Mouse (Mus musculus) liver, postnatal 0 days (tissue): ENCODE results near the gene Gpr37. TPM values are rescaled to one million over a fixed set of nuclear protein-coding genes. Genes with fewer than 3 reads are reported as not detected.

Experiments used
- ATAC-seq: fragments of 200-750 bp; cut with Nextera tagmentation; 2 replicates; pipeline ENCODE4 v1.8.0; 2017; ENCODE audit warnings: mild to moderate bottlenecking, moderate library complexity
- DNase-seq: peaks from one replicate; pipeline ENCODE4 v3.0.0-alpha.2; 2016
- H3K27ac ChIP-seq: fragments of 300-500 bp; sonication (generic); 2 replicates; pipeline ENCODE4 v1.5.1; 2014; ENCODE audit warnings: antibody characterized with exemption, moderate library complexity, mild to moderate bottlenecking, low read depth
- H3K27me3 ChIP-seq: fragments of 300-500 bp; sonication (generic); 2 replicates; pipeline ENCODE4 v1.6.1; 2014; ENCODE audit warnings: low read length, control low read depth, mixed read lengths; ENCODE audit not compliant: insufficient read depth
- H3K36me3 ChIP-seq: fragments of 300-500 bp; sonication (generic); replicated peaks from 2 replicates; pipeline ENCODE4 v1.6.1; 2014; ENCODE audit warnings: mild to moderate bottlenecking, control low read depth, low read length, moderate library complexity, mixed read lengths; ENCODE audit not compliant: insufficient read depth
- H3K4me1 ChIP-seq: fragments of 300-500 bp; sonication (generic); 2 replicates; pipeline ENCODE4 v1.6.1; 2014; ENCODE audit warnings: antibody characterized with exemption, mild to moderate bottlenecking, control low read depth; ENCODE audit not compliant: insufficient read depth
- H3K4me2 ChIP-seq: fragments of 300-500 bp; sonication (generic); 2 replicates; pipeline ENCODE4 v1.6.1; 2014; ENCODE audit warnings: low read depth, mild to moderate bottlenecking, low read length, moderate library complexity, mixed read lengths
- H3K4me3 ChIP-seq: fragments of 300-500 bp; sonication (generic); 2 replicates; pipeline ENCODE4 v1.5.1; 2014; ENCODE audit warnings: low read depth, low read length
- H3K9ac ChIP-seq: fragments of 300-500 bp; sonication (generic); replicated peaks from 2 replicates; pipeline ENCODE4 v1.6.1; 2014; ENCODE audit warnings: mild to moderate bottlenecking, moderate library complexity
- H3K9me3 ChIP-seq: fragments of 300-500 bp; sonication (generic); 2 replicates; pipeline ENCODE4 v1.6.1; 2016; ENCODE audit warnings: mild to moderate bottlenecking, control low read depth, low read length, mixed read lengths
- CTCF ChIP-seq: sonication (generic); IDR thresholded peaks from 2 replicates; pipeline ENCODE4 v1.5.1; 2016; ENCODE audit warnings: antibody characterized with exemption, low read depth
- EP300 ChIP-seq: IDR thresholded peaks from 2 replicates; pipeline ENCODE4 v1.6.1; 2016; ENCODE audit warnings: antibody characterized with exemption, low read depth, mild to moderate bottlenecking
- WGBS: fragments of 180-500 bp; shearing (Covaris S2); extraction: QIAGEN DNeasy Blood & Tissue Kit; methylation state at CpG from one replicate; pipeline ENCODE4 v1.1.7; 2014; ENCODE audit not compliant: insufficient replicate concordance; 5-methylcytosine and 5-hydroxymethylcytosine counted together
- polyA plus RNA-seq: library from polyadenylated mRNA; unstranded; fragments of >200 nt; fragmentation: Nextera tagmentation; extraction: Ambion mirVana; gene quantifications from 2 replicates; pipeline ENCODE4 v1.2.1, GENCODE M21; 2015

The Gpr37 gene
- polyA plus RNA-seq, 1 experiment from 2014 or later, result 0.04 TPM

- peaks cover 29% of the 10 kb centered on the region for H3K27me3 ChIP-seq
- H3K4me1 ChIP-seq, result peaks cover 9% of the 10 kb centered on the region
- TF ChIP-seq EP300, result no peak
- no peak for TF ChIP-seq CTCF
- H3K9me3 ChIP-seq, result no peaks in the 10 kb centered on the region
- H3K36me3 ChIP-seq, result no peaks in the 10 kb centered on the region
- WGBS, result under 1% methylated on average over 42 of the region's 43 CpGs
- 0 out of 2 replicates have a peak overlapping the region, but pooled peaks have one; percentile 13 for H3K9ac ChIP-seq
- H3K27ac ChIP-seq, result no peak overlapping the region
- DNase-seq (peak; percentile 18), ATAC-seq (peak; percentile 31; the same call in 1 of the 2 replicates)
- H3K4me2 ChIP-seq, result peak overlapping the region; percentile 76
- H3K4me3 ChIP-seq, result peak overlapping the region; percentile 38
Measured at GRCm38 (mm10) chr6:25689520-25690283, 827 bp downstream of the Gpr37 start.

DNA sequence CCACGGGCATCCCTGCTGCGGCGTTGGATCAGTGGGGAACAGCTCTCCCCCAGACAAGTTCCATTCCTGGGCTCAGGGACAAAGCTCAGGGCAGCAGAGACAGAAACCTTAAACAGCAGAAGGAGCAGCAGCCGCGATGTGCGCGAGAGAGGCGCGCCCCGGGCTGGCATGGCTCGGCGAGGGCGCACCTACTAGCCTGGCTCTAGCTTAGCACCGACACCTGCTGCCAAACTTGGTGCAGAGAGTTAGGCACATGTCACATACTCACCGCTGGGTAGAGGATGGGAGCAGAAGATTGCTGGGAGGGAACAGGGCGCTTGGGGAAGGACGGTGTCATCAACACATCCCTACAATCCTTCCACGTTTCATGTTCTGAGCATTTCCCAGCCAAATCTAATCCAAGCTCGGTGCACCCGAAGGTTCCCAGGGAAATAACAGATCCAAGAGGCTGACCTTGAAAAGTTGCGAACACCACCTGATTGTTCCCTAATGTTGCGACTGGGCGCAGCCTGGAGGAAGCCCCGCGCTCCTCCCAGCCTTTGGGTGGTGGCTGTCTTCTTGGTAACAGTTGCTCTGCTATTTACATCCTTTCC lies 1.5 kb downstream of the Gpr37 start:
- Histone ChIP-seq H3K27ac (no peak overlapping the region), H3K4me2 (peak overlapping the region; percentile 76), H3K9me3 (no peaks in the 10 kb centered on the region), H3K4me1 (peaks cover 9% of the 10 kb centered on the region), H3K36me3 (no peaks in the 10 kb centered on the region), H3K9ac (no peak overlapping the region), H3K4me3 (peak overlapping the region; percentile 38), H3K27me3 (peaks cover 29% of the 10 kb centered on the region)
- TF ChIP-seq CTCF (no peak), EP300 (no peak)
- no peak for ATAC-seq
- WGBS, result 2% methylated on average over 25 of the region's 25 CpGs
- DNase-seq, result no peak

GRCm38 (mm10) chr6:25686760-25687200 lies 3.7 kb downstream of the Gpr37 start:
- peaks cover 9% of the 10 kb centered on the region for H3K4me1 ChIP-seq
- DNase-seq (no peak), ATAC-seq (no peak)
- H3K9me3 ChIP-seq, result no peaks in the 10 kb centered on the region
- H3K9ac ChIP-seq, result no peak overlapping the region
- H3K4me2 ChIP-seq, result no peak overlapping the region
- no peak overlapping the region for H3K4me3 ChIP-seq
- 48% methylated on average over 3 of the region's 3 CpGs for WGBS
- peaks cover 29% of the 10 kb centered on the region for H3K27me3 ChIP-seq
- TF ChIP-seq CTCF (no peak), EP300 (no peak)
- H3K27ac ChIP-seq, result no peak overlapping the region
- H3K36me3 ChIP-seq, result no peaks in the 10 kb centered on the region

- Histone ChIP-seq H3K9me3 (no peaks in the 10 kb centered on the region), H3K9ac (no peak overlapping the region), H3K4me1 (no peaks in the 10 kb centered on the region; the same call in 1 of the 2 replicates), H3K4me3 (no peak overlapping the region), H3K4me2 (no peak overlapping the region), H3K27me3 (peaks cover 17% of the 10 kb centered on the region), H3K36me3 (no peaks in the 10 kb centered on the region), H3K27ac (no peak overlapping the region)
- 85% methylated on average over 2 of the region's 2 CpGs for WGBS
- DNase-seq (no peak), ATAC-seq (no peak)
- TF ChIP-seq EP300 (no peak), CTCF (no peak)
Measured at GRCm38 (mm10) chr6:25684391-25684790, 6.1 kb downstream of the Gpr37 start.

GRCm38 (mm10) chr6:25675111-25675510 lies 15.4 kb downstream of the Gpr37 start:
- H3K27me3 ChIP-seq, result no peaks in the 10 kb centered on the region
- no peak overlapping the region for H3K9ac ChIP-seq
- no peak overlapping the region for H3K27ac ChIP-seq
- WGBS, result 87% methylated on average over 4 of the region's 4 CpGs
- no peak for TF ChIP-seq CTCF
- TF ChIP-seq EP300, result no peak
- no peaks in the 10 kb centered on the region for H3K9me3 ChIP-seq
- H3K36me3 ChIP-seq, result no peaks in the 10 kb centered on the region
- ATAC-seq (no peak), DNase-seq (no peak)
- H3K4me1 ChIP-seq, result no peaks in the 10 kb centered on the region
- no peak overlapping the region for H3K4me3 ChIP-seq
- H3K4me2 ChIP-seq, result no peak overlapping the region

- DNase-seq, result no peak
- Histone ChIP-seq H3K9ac (no peak overlapping the region), H3K4me3 (no peak overlapping the region), H3K4me2 (no peak overlapping the region), H3K27ac (no peak overlapping the region), H3K27me3 (no peaks in the 10 kb centered on the region), H3K36me3 (no peaks in the 10 kb centered on the region), H3K4me1 (no peaks in the 10 kb centered on the region), H3K9me3 (no peaks in the 10 kb centered on the region)
- no peak for TF ChIP-seq CTCF
- TF ChIP-seq EP300, result no peak
- no peak for ATAC-seq
- WGBS, result 49% methylated on average over 3 of the region's 3 CpGs
Measured at GRCm38 (mm10) chr6:25673801-25674200, 16.7 kb downstream of the Gpr37 start.
